Mouse (Mus musculus): ENCODE results near the gene Gm28035.

Gene Gm28035

DNA sequence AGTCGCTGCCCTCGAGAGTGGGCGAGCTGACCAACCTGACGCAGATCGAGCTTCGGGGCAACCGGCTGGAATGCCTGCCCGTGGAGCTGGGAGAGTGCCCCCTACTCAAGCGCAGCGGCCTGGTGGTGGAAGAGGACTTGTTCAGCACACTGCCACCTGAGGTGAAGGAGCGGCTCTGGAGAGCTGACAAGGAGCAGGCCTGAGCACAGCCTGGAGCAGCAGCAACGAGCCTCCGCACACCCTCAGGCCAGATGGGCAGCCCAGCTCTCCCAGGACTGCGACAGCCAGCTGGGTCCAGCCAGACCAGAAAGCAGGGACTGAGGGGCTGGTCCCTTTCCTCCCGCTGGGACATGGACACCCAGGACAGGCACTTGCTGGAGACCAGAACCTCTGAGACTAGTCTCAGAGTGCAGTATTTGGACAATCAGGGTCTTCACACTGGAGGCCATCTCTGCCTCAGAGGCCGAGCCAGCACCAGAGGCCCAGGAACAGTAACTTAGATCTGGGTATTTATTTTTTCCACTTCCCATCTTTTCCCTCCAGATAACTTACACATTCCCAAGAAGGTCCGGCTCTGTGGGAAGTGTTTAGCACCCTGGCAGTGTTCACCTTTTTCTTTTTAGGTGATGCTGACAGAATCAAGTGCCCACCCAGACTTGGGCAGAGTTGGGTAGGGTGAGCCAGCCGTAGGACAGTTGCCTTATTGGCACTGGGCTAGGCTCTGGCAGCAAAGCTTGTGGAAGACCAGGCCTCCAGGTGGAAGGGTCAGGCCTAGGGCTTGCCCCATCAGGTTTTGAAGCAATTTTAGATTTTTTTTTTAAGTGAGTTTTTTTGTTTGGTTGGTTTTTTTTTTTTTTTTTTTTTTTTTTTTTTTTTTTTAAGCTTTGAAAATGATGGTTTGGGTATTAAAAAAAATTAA is 21.8 kb downstream of the Gm28035 start:
- DNase-seq (ENCODE audit: low read depth, low spot score) = no peak

DNA sequence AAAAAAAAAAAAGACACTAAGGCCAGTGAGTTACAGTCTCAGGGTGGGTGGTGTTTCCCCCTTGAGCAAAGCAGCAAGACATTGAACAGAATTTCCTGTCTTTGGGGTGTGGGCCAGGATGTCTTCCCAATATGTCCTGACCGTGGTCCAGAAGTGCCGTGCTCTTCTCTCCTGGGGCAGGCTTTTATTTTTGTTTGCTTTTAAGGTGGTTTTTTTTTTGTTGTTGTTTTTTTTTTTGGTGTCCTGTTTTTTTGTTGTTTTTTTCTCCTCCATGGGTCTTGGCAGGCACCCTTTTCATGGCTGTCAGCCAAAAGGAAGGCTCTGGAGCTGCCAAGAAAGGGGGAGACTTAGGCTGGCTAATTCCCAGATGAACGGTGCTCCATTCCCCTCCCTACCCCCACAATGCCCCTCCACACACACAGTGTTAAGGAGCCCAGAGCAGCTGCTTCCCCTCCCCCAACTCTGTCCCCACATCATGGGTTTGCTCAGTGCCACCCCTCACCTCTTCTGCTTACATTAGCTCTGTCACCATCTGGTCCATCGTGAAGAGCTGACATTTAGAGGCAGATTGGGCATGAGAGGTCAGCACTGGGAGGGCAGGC is 22.6 kb downstream of the Gm28035 start:
- DNase-seq (ENCODE audit: low read depth, low spot score) = no peak

DNA sequence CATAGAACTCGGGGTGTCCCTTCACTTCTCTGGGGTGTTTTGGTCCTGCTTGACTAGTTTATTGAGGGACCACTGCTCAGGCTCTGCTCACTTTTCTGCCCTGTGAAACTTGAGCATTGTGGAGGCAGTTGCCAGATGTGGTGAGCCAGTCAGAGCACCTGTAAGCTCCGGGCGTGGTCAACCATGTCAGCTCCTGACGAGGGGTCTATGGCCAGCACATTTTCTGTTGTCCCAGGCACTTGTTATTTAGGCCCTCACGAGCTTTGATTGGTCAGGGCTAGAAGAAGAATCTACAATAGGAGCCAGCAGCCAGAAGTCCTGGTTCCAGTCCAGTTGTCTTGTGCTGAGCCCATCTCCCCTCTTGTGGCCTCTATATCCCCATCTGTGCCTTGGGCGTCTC is 23.4 kb downstream of the Gm28035 start:
- DNase-seq (ENCODE audit: low read depth, low spot score) = no peak

DNA sequence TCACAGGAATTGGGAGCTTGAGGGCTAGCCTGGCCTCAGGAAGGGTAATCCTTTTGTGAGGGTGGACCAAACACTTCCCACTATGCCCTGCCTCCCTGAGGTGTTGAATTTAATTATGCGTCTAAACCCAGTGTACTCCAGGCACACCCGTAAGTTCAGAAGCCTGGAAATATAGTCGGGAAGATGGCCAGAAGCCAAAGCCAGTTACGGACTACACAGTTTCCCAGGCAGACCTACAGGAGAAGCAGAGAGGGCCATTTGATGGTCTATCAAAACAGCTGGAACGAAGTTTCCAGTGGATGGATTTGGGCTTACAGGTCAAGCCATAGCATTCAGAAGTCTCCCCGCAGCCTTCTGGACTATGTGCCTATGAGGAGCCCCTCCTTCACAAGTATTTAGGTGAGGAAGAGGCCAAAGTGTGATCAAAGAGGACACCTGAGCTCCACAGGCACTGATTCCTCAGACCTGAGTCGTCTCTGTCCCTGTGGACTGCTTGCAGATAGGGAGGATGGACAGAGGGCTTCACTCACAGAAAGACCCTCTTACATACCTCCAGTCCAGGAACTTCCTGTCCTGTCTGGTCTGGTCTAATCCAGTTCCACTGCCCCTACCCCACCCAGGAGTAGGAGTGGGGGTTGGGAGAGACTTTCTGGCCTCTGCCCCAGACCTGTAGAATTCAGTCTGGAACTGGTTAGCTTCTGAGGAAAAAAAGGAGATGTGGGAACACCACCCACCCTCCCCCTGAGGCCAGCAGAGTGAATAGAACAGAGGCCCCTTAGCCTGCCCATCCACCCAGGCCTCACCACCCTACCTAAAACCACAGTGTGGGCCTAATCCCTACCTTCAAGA is 24.5 kb downstream of the Gm28035 start:
- DNase-seq (ENCODE audit: low read depth, low spot score) = no peak

DNA sequence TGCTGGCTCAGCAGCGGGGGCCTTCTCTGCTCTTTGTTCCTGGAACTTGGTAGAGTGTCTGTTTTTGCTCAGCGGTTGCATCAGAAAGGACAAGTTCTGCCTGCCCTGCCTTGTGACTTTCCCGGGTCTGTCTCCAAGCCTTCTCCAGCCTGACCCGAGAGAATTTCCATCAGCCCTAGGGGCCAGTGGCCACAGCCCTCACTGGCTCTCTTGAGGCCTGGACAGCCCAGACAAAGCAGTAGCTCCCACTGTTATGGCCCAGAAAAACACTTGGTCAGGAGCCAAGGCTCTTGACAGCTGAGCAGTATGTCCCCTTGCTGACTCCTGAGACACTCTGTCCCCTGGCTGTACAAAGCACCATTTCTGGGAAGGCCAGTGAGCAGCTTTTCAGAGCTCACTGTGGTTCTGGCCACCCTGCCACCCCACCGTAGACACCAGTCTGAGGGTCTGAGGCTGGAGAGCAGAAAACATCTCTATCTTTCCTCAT is 25.4 kb downstream of the Gm28035 start, which contains the start of gene Phyhd1:
Gene Phyhd1 (plus strand): TSS at position 437 of the 487 bp plus-strand sequence.
- no peak for DNase-seq (ENCODE audit: low read depth, low spot score)

DNA sequence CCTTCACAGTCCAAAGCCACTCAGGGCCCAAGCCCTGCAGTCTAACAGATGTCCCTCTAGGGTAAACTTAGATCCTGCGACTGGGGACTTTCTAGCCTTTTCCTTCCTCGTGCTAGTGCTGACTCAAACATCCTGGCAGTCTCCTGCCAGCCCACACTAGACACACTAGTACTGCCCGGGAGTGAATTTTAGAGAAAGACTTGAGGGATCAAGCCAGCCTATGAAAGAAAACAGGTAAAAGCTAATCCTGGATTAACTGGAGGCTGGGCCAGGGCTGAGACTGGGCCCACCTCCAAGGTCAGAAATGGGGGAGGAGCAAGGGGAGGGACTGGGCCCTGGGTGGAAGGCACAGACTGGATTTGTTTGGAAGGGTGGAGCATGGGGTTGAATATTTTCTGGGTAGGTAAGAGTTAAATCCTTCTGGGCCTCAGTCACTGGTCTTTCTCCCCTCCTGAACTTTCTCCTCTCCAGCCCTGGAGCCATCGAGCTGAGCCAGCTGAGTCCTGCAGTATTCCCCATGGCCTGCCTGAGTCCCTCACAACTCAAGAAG is 26.1 kb downstream of the Gm28035 start:
- DNase-seq (ENCODE audit: low read depth, low spot score) = no peak

DNA sequence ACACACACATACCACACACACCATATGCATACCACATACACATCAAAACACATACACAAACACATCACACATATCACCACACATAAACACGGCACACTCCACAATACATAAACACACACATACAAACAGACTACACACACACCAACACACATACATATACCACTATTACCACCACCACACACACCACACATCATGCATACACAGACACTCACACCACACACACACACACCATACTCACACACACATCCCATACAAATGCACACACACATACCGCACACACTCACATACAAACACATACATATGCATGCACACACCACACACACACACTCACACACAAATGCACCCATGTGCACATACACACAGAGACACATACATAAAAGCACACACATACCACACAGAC is 27.1 kb downstream of the Gm28035 start:
- DNase-seq (ENCODE audit: low read depth, low spot score) = no peak

DNA sequence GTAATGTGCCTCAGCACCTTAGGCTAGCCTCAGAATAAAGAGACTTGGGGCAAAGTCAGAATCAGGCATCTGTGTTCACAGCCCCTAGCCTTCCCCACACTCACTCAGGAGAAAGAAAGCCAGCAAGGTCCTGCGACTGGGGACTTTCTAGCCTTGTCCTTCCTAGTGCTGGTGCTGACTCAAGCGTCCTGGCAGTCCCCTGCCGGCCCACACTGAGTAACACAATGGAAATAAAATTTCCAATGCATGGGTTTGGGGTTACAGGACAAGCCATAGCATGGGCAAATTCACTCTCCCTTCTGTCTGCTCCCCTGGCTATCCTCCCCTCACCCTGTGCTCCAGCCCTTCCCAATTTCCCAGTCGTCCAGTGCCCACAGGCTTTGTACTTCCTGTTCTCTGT is 28.0 kb downstream of the Gm28035 start:
- no peak for DNase-seq (ENCODE audit: low read depth, low spot score)

DNA sequence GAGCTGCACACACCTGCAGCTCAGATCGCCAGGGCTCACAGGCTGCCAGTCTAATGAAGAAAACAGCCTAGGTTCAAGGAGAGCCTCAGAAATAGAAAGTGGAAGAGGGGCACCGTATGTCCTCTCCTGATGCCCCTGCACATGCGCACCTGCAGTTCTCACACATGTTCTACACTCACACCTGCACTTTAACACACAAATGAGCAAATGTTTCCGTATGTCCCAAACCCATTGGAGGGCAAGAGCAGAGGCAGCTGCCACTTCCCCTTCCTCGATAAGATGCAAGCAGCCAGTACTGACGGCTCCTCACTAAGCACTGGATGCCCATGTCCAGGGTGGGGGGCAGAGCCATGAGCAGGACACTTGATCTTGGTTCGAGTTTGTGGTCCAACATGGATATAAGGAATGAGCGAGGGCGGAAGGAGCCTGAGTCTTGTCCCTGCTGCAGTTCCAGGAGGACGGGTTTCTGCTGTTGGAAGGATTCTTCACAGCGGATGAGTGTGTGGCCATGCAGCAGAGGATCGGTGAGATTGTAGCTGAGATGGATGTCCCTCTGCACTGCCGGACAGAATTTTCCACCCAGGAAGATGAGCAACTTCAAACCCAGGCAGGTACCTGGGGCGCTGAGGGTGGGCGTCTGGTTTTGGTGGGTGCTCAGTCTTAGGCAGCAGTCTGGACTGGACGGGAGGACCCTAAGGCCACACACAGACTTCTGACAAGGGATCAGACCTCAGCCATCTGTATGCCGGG is 29.0 kb downstream of the Gm28035 start:
- DNase-seq (ENCODE audit: low read depth, low spot score) = no peak

DNA sequence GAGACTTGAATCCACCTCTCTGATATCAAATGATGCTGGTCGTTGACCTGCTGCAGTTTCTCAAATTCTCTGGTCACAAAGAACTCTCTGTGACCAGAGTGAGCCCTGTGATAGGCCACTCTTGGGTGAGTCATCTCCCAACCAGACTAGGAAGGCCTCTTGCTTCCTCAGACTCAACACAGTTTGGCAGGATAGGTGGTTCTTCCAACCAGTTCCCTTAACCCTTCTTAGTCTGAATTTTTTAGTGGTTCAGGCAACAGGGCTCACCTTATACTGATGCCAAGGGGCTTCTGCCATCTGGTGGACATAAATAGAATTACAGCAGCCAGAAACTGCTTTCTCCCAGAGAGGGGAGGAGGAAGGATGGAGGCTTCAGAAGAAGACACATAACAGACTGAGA is 29.8 kb downstream of the Gm28035 start:
- DNase-seq (ENCODE audit: low read depth, low spot score) = peak; percentile 81

DNA sequence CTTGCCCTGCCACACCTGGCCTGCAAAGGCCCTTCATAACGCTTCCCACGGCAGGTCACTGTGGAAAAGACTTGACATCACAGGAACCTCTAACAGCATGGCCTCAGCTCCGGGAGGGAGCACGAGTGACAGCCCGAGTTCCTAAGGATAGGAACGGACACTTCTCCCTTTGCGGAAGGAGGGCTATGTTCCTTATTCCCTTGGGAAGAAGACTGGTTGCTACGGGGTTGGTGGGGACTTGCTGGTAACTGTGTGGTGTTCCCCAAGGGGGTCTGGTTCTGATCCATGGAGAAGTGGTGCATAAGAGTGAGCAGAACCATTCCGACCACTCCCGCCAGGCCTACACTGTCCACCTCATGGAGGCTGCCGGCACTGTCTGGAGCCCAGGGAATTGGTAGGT is 40.4 kb downstream of the Gm28035 start, which contains the start of gene Gm28038:
Gene Gm28038 (plus strand): TSS at position 301 of the 400 bp plus-strand sequence.
- no peak for DNase-seq (ENCODE audit: low read depth, low spot score)

DNA sequence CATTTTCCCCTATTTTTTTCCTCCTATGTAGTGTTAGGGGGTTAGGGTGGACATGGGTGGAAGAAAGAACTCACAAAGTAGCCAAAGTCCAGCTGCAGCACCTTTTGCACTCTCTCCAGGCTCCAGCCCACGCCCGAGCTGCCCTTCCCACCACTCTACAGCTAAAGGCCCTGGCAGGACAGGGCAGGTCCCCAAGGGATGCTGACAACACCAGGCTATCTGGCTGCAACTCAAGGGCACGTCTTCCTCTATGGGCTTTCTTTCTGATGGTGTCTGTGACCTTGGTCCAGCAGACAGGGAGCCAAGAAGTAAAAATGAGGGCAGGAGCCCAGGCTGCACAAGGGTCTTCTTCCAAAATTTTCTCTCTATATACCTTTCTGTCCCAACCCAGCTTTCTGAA is 41.3 kb downstream of the Gm28035 start:
- no peak for DNase-seq (ENCODE audit: low read depth, low spot score)

DNA sequence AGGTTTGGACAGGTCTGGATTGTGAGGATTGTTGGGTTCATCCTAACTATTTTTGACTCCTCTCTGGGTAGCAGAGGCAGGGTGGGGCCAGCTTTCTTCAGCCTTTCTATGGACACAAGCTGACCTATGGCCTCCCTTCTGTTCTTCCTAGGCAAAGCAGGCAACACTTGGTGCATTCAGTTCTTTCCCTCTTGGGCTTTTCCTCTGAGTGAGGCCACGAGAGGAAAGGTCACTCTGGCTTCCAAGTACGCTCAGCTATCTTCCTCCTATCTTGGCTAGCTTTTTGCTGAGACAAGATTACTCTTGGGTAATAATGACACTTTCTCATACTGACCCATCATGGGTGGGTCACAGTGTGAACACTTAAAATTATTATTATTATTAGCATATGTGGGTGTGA is 42.8 kb downstream of the Gm28035 start:
- DNase-seq (ENCODE audit: low read depth, low spot score) = no peak

DNA sequence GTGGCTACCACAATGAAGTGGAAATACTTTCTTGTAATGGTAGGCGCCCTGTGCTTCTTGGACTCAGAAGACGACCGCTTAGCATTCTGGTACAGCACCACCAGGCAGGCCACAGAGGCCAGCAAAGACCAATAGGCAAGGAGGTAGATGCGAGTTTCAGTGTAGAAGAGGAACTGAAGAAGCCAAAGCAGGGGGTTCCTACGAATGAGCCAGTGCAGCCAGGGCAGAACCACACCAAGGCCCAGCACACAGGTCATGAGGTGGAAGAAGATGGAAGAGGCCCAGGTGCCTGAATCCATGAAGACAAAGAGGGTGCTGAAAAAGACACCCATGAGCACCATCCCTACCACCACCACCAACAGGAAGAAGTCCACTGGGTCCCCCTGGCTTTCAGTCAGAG is 44.6 kb downstream of the Gm28035 start:
- no peak for DNase-seq (ENCODE audit: low read depth, low spot score)

DNA sequence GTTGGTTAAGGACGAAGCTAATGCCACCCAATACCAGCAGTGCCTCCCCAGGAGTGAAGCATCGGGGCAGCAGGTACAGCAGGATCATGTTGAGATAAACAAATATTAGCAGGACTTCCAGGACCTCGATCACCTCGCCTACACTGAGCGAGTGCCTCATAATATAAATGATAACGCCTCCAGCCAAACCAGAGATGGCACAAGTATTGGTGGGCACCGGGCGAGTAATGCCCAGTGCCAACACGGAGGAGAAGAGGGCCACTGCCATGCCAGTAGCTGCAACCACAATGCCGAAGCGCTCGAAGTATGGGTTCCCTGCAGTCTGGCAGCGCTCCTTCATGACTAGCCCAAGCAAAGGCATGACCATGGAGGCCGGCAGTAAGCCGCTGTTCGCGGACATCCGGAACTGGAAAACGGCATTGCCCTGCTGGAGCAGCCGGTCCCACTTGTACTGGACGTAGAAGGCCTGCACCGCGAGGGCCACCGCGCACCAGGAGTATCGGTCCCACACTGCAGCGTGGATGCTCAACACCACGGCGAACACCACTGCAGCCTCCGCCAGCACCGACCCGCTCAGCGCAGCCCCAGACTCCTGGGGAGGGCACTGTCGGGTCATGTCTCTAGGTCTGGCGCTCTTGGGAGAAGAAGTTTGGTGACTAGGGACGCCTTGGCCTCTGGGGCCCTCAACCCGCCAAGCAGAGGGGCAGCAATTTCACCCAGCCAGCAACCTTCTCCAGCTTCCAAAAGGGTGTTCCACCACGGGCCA is 45.2 kb downstream of the Gm28035 start:
- no peak for DNase-seq (ENCODE audit: low read depth, low spot score)

DNA sequence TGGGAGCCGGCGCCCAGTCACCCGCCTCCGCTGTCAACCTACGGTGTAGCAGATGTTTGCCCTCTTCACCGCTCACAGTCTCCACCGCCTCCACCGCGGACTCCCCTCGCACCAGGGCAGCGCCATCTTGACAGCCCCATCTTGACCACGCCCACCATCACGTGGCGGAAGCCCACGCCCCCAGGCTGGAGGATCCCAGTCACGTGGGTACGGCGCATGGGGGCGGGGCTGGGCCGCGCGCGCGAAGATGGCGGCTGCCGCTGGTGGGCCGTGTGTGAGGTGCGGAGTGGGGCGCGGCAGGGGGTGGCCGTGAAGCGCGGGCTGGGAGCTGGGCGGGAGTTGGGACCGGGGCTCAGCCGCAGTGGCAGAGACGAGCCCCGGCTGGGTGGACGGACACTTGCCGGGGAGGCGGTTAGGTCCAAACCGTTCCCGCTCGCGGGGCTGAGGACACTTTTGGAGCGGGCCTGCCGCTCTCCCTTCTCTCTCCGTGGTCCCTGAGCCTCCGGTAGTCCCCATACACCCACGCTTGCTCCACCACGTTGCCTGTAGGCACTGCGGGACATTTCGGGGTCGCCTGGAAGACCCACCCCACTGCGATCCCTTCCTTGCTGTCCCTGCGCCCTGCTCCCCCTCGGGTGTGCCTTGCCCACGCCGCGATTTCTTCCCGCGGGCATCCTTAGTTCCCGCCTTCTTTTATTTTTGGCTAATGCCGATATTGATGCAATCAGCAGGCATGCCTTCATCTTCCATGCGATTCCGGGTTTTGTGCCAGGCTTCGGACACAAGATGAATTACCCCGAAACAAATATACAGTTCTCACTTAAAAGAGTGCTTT is 46.0 kb downstream of the Gm28035 start, which contains the start of the genes Dolk and Nup188:
Gene Dolk (minus strand): TSS at position 143 of the 835 bp plus-strand sequence.
Gene Nup188 (plus strand): TSS at position 206 of the 835 bp plus-strand sequence.
- DNase-seq (ENCODE audit: low read depth, low spot score) = peak; percentile 99

DNA sequence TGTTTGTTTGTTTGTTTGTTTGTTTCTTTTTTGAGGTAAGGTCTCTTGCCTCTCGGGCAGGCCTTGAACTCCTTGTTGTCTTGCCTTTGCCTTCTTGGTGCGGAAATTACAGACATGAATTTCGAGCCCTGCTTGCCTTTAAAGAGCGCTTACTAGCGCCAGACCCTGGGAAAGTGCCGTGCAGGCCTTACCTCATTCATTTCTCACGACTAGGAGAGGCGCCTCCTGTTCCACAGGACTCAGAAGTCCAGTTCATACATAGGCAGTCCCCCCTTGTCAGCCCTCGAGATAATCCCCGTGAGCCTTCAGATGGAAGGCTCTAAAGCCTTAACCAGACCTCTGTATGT is 46.6 kb downstream of the Gm28035 start:
- DNase-seq (ENCODE audit: low read depth, low spot score) = peak; percentile 45

DNA sequence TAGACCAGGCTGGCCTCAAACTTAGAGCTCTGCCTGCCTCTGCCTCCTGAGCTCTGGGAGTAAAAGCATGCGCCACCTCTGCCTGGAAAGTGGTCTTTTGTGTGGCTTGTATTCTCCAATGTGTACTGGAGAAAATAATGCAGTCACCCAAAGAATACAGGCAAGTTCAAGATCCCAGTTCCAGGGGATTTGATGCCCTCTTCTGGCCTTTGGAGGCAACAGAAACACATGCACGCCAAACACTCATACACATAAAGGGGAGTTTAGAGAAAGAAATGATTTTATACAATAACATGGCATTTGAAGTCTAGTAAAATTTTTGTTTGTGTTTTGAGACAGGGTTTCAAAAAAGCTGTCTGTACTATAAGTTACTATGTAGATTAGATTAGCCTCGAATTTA is 59.2 kb downstream of the Gm28035 start:
- peak; percentile 20 for DNase-seq (ENCODE audit: low read depth, low spot score)

DNA sequence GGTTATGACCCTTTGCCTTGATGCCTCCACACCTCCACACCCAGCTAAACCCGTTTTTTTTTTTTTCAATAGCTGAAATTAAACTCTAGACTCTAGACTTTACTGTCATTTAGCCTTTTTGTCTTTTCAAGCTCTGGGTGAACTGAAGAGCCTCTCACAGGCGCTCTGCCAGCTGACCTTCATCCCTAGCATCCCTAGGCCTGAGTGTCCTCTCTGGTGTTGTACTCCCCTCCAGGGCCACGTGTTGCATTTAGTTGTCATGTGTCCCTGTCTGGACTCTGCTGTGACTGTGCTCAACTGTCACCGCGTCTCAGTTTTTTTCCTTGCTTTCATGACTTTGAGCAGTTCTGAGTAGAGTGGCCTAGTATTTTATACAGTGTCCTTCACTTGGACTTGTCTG is 59.6 kb downstream of the Gm28035 start:
- DNase-seq (ENCODE audit: low read depth, low spot score) = no peak

All from CD4-positive, CD25-positive, alpha-beta regulatory T cell, adult 2 months (primary cell).